ENCODE assay signal across 14 mouse cellular contexts in the genomic region with DNA sequence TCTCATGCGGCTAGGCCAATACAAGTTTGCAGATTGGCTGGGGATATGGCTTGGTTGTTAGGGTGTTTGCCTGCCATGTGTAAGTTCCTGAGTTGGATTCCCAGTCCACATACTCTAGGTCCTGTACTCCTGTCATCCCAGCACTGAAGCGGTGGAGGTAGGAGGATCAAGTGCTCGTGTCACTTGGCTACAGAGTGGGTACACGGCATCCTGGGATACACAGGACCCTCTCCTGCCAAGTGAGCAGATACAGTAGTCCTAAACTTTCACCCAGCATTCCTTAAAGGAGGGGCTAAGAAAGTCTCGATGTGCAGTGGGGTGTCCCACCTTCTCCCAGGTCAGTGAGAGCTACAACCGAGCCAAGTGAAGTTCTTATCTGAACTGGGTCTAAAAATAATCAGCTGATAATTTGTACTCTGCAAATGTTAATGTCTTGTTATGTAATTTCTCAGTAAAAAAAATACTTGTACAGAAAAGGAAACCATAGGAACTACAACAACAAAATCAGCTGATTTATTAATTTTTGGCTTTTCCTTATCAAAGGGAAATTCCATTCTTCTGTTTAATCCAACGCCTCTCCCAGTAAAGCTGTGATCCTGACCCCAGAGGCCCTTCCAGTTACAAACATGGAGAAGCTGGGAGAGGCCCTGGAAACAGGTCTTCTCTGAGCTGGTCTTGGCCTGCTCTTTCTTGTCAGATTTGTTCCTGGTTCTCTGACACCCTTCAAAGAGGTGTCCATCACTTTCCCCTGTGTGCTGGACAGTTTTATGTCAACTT. TPM values are rescaled to one million over a fixed set of nuclear protein-coding genes. Genes with fewer than 3 reads are reported as not detected.
DNase-seq lines count a peak whose midpoint lies in the region; ATAC-seq and TF ChIP-seq lines count a peak whose summit lies in the region.
"Had no signal": no experiment of that assay in that cellular context is flagged by ENCODE, and none has a peak within 500 bp of the region (broad histone marks: within the 10 kb centered on the region; RNA-seq: fewer than 3 reads in every experiment).

No protein-coding gene starts in this region.

- peak; percentile 64 to 71 for DNase-seq in heart, adult 18-20 months
- DNase-seq in stomach, postnatal 0 days (ENCODE audit: low spot score) = no peak
- peak; percentile 87 for DNase-seq in kidney, postnatal 0 days (ENCODE audit: low spot score)
- peak; percentile 26 for DNase-seq in lung, postnatal 14 days
- DNase-seq in thymus, postnatal 14 days = no peak
- DNase-seq: forebrain, postnatal 0 days; thymus, postnatal 4 days had no signal

- 0 out of 2 replicates have a peak, but pooled peaks cover 3% of the 10 kb centered on the region for H3K36me3 ChIP-seq in heart, embryonic 12.5 days
- no peaks in the 10 kb centered on the region for H3K36me3 ChIP-seq in stomach, embryonic 15.5 days
- no peaks in the 10 kb centered on the region for H3K36me3 ChIP-seq in stomach, postnatal 0 days (ENCODE audit: control insufficient read depth, insufficient read depth, low read length)
- H3K36me3 ChIP-seq in kidney, postnatal 0 days (ENCODE audit: insufficient read depth, low read length) = no peaks in the 10 kb centered on the region
- no peaks in the 10 kb centered on the region for H3K36me3 ChIP-seq in forebrain, embryonic 13.5 days (ENCODE audit: poor library complexity, severe bottlenecking)
- H3K36me3 ChIP-seq: embryonic facial prominence, embryonic 15.5 days; midbrain, embryonic 12.5 days had no signal

- H3K27ac ChIP-seq in heart, embryonic 12.5 days (ENCODE audit: poor library complexity, severe bottlenecking) = no peak overlapping the region
- 0 out of 2 replicates have a peak overlapping the region, but pooled peaks have one; percentile 3 for H3K27ac ChIP-seq in stomach, embryonic 15.5 days
- H3K27ac ChIP-seq in stomach, postnatal 0 days (replicated peaks) = no peak overlapping the region
- H3K27ac ChIP-seq in kidney, postnatal 0 days = peak overlapping the region; percentile 48; the same call in 1 of the 2 replicates
- H3K27ac ChIP-seq in forebrain, embryonic 13.5 days = no peak overlapping the region
- H3K27ac ChIP-seq: embryonic facial prominence, embryonic 15.5 days; liver, embryonic 14.5 days; midbrain, embryonic 12.5 days had no signal

- no peak for TF ChIP-seq CTCF in stomach, postnatal 0 days (IDR thresholded peaks at IDR 0.05; ENCODE audit: low read depth)
- TF ChIP-seq CTCF in kidney, postnatal 0 days (IDR thresholded peaks at IDR 0.05; ENCODE audit: low read depth) = no peak

- peaks cover 4% of the 10 kb centered on the region for H3K9me3 ChIP-seq in heart, embryonic 12.5 days (replicated peaks)
- H3K9me3 ChIP-seq in stomach, embryonic 15.5 days = no peaks in the 10 kb centered on the region
- H3K9me3 ChIP-seq in stomach, postnatal 0 days (ENCODE audit: control insufficient read depth, low read length) = no peaks in the 10 kb centered on the region
- H3K9me3 ChIP-seq in kidney, postnatal 0 days (replicated peaks; ENCODE audit: low read length) = no peaks in the 10 kb centered on the region
- no peaks in the 10 kb centered on the region for H3K9me3 ChIP-seq in forebrain, embryonic 13.5 days (replicated peaks)
- H3K9me3 ChIP-seq: embryonic facial prominence, embryonic 15.5 days; midbrain, embryonic 12.5 days had no signal

- no peak for TF ChIP-seq EP300 in stomach, postnatal 0 days (optimal IDR thresholded peaks at IDR 0.05)

- H3K27me3 ChIP-seq in heart, embryonic 12.5 days (replicated peaks) = no peaks in the 10 kb centered on the region
- H3K27me3 ChIP-seq in stomach, embryonic 15.5 days (replicated peaks) = no peaks in the 10 kb centered on the region
- H3K27me3 ChIP-seq in stomach, postnatal 0 days (ENCODE audit: control insufficient read depth, insufficient read depth, low read length) = no peaks in the 10 kb centered on the region
- H3K27me3 ChIP-seq in kidney, postnatal 0 days (ENCODE audit: insufficient read depth, low read length) = no peaks in the 10 kb centered on the region
- H3K27me3 ChIP-seq in forebrain, embryonic 13.5 days = no peaks in the 10 kb centered on the region
- H3K27me3 ChIP-seq: embryonic facial prominence, embryonic 15.5 days; midbrain, embryonic 12.5 days had no signal

- H3K9ac ChIP-seq in heart, embryonic 12.5 days = no peak overlapping the region
- no peak overlapping the region for H3K9ac ChIP-seq in stomach, embryonic 15.5 days
- no peak overlapping the region for H3K9ac ChIP-seq in stomach, postnatal 0 days (ENCODE audit: low read length)
- H3K9ac ChIP-seq in kidney, postnatal 0 days (ENCODE audit: low read depth, low read length) = no peak overlapping the region
- no peak overlapping the region for H3K9ac ChIP-seq in forebrain, embryonic 13.5 days
- H3K9ac ChIP-seq: embryonic facial prominence, embryonic 15.5 days; forebrain, postnatal 0 days; liver, embryonic 14.5 days; midbrain, embryonic 12.5 days had no signal

- no peak overlapping the region for H3K4me3 ChIP-seq in heart, embryonic 12.5 days
- no peak overlapping the region for H3K4me3 ChIP-seq in stomach, embryonic 15.5 days (replicated peaks)
- no peak overlapping the region for H3K4me3 ChIP-seq in stomach, postnatal 0 days (ENCODE audit: low read depth, low read length)
- H3K4me3 ChIP-seq in kidney, postnatal 0 days (replicated peaks; ENCODE audit: low read depth, low read length) = no peak overlapping the region
- H3K4me3 ChIP-seq in forebrain, embryonic 13.5 days = no peak overlapping the region
- H3K4me3 ChIP-seq: embryonic facial prominence, embryonic 15.5 days; midbrain, embryonic 12.5 days had no signal

- ATAC-seq in heart, embryonic 12.5 days (ENCODE audit: insufficient number of reproducible peaks, low FRiP score) = no peak
- no peak for ATAC-seq in stomach, embryonic 15.5 days (ENCODE audit: insufficient read depth, low FRiP score, low read depth)
- no peak for ATAC-seq in stomach, postnatal 0 days (ENCODE audit: low FRiP score, low TSS enrichment)
- ATAC-seq in kidney, postnatal 0 days (replicated peaks; ENCODE audit: low FRiP score, low read depth) = no peak
- no peak for ATAC-seq in forebrain, embryonic 13.5 days
- ATAC-seq: forebrain, postnatal 0 days; intestine, postnatal 0 days had no signal

- 49% methylated on average over 7 of the region's 7 CpGs for WGBS in heart, embryonic 12.5 days
- WGBS in stomach, embryonic 15.5 days = 73% methylated on average over 7 of the region's 7 CpGs
- 69% methylated on average over 7 of the region's 7 CpGs for WGBS in stomach, postnatal 0 days
- WGBS in kidney, postnatal 0 days = 64% methylated on average over 7 of the region's 7 CpGs
- WGBS in forebrain, embryonic 13.5 days = 89% methylated on average over 7 of the region's 7 CpGs

- H3K4me1 ChIP-seq in heart, embryonic 12.5 days (replicated peaks) = peaks cover 19% of the 10 kb centered on the region
- H3K4me1 ChIP-seq in stomach, embryonic 15.5 days = no peaks in the 10 kb centered on the region
- no peaks in the 10 kb centered on the region for H3K4me1 ChIP-seq in stomach, postnatal 0 days (replicated peaks; ENCODE audit: control insufficient read depth, insufficient read depth)
- H3K4me1 ChIP-seq in kidney, postnatal 0 days (replicated peaks; ENCODE audit: insufficient read depth, low read length) = no peaks in the 10 kb centered on the region
- H3K4me1 ChIP-seq in forebrain, embryonic 13.5 days = no peaks in the 10 kb centered on the region
- H3K4me1 ChIP-seq: embryonic facial prominence, embryonic 15.5 days; midbrain, embryonic 12.5 days had no signal

- no peak overlapping the region for H3K4me2 ChIP-seq in heart, embryonic 12.5 days
- no peak overlapping the region for H3K4me2 ChIP-seq in stomach, embryonic 15.5 days
- no peak overlapping the region for H3K4me2 ChIP-seq in stomach, postnatal 0 days (replicated peaks; ENCODE audit: low read depth)
- H3K4me2 ChIP-seq in kidney, postnatal 0 days (ENCODE audit: low read length) = no peak overlapping the region
- H3K4me2 ChIP-seq in forebrain, embryonic 13.5 days = no peak overlapping the region
- H3K4me2 ChIP-seq: embryonic facial prominence, embryonic 15.5 days; midbrain, embryonic 12.5 days had no signal

RNA-seq across cellular contexts. Expression of a gene that starts 49.2 kb away (rescaled TPM):
- total RNA-seq in heart, adult 18-20 months (2021) = 10 to 100 TPM; 18.7 to 22.8 TPM
- polyA plus RNA-seq in heart, embryonic 12.5 days (2016; fragmentation: Nextera tagmentation; extraction: Ambion mirVana) = 10.3 and 10.5 TPM in 2 replicates
- 24.6 and 25.7 TPM in 2 replicates for polyA plus RNA-seq in stomach, embryonic 15.5 days (2015; fragmentation: Nextera tagmentation; extraction: Ambion mirVana)
- polyA plus RNA-seq in stomach, postnatal 0 days (2015; fragmentation: Nextera tagmentation; extraction: Ambion mirVana) = 17.5 and 18.3 TPM in 2 replicates
- polyA plus RNA-seq in kidney, postnatal 0 days (2015; fragmentation: Nextera tagmentation; extraction: Ambion mirVana) = 18.7 and 21.3 TPM in 2 replicates
- 4.9 and 5.0 TPM in 2 replicates for polyA plus RNA-seq in forebrain, embryonic 13.5 days (2015; fragmentation: Nextera tagmentation; extraction: Ambion mirVana)

Comparison
In these comparisons a context has a peak if more than half of its experiments do, and no peak if none do; other contexts are left out.
1. H3K27ac ChIP-seq: peak in stomach, embryonic 15.5 days (single experiment) and kidney, postnatal 0 days (single experiment); none in heart, embryonic 12.5 days (single experiment), stomach, postnatal 0 days (single experiment) and forebrain, embryonic 13.5 days (single experiment).
2. DNase-seq: peak in heart, adult 18-20 months (2 of 2), kidney, postnatal 0 days (single experiment) and lung, postnatal 14 days (single experiment); none in stomach, postnatal 0 days (single experiment) and thymus, postnatal 14 days (single experiment).